In genomic region chr2:157486981-157487656, GRCm38 (mm10) we compare ENCODE assay signal across 18 mouse cellular contexts.
DNase-seq lines count a peak whose midpoint lies in the region; ATAC-seq and TF ChIP-seq lines count a peak whose summit lies in the region.
"Had no signal": no experiment of that assay in that cellular context is flagged by ENCODE, and none has a peak within 500 bp of the region (broad histone marks: within the 10 kb centered on the region; RNA-seq: fewer than 3 reads in every experiment).

No protein-coding gene starts in this region.

- peak overlapping the region; percentile 68; the same call in 1 of the 2 replicates for H3K27ac ChIP-seq in heart, embryonic 10.5 days
- H3K27ac ChIP-seq in heart, adult 2 months, result no peak overlapping the region
- peak overlapping the region; percentile 96 for H3K27ac ChIP-seq in forebrain, embryonic 13.5 days
- H3K27ac ChIP-seq in hindbrain, embryonic 15.5 days (replicated peaks), result peak overlapping the region; percentile 69
- peak overlapping the region; percentile 92 for H3K27ac ChIP-seq in midbrain, embryonic 14.5 days (replicated peaks; ENCODE audit: low read depth, low read length)
- H3K27ac ChIP-seq in intestine, postnatal 0 days (ENCODE audit: low read depth, low read length), result no peak overlapping the region
- H3K27ac ChIP-seq: embryonic facial prominence, embryonic 15.5 days; stomach, postnatal 0 days had no signal

- WGBS in heart, embryonic 10.5 days, result 54% methylated on average over 7 of the region's 7 CpGs
- WGBS in heart, adult 2 months, result 61% methylated on average over 7 of the region's 7 CpGs
- 15% methylated on average over 7 of the region's 7 CpGs for WGBS in forebrain, embryonic 13.5 days
- WGBS in hindbrain, embryonic 15.5 days, result 33% methylated on average over 7 of the region's 7 CpGs
- WGBS in midbrain, embryonic 14.5 days, result 9% methylated on average over 7 of the region's 7 CpGs
- WGBS in intestine, postnatal 0 days, result 61% methylated on average over 7 of the region's 7 CpGs

- TF ChIP-seq CTCF in heart, adult 2 months (IDR thresholded peaks at IDR 0.05), result no peak
- no peak for TF ChIP-seq CTCF in intestine, postnatal 0 days (IDR thresholded peaks at IDR 0.05; ENCODE audit: low read depth)

- intact Hi-C loops in heart, adult 2 months (cut with DNase I), result no loop called here

- H3K27me3 ChIP-seq in heart, embryonic 10.5 days (ENCODE audit: insufficient read depth, poor library complexity, severe bottlenecking), result 0 out of 2 replicates have a peak, but pooled peaks cover 6% of the 10 kb centered on the region
- H3K27me3 ChIP-seq in heart, adult 2 months (ENCODE audit: control insufficient read depth, insufficient read depth, low read length), result no peaks in the 10 kb centered on the region
- no peaks in the 10 kb centered on the region for H3K27me3 ChIP-seq in forebrain, embryonic 13.5 days
- no peaks in the 10 kb centered on the region for H3K27me3 ChIP-seq in hindbrain, embryonic 15.5 days
- H3K27me3 ChIP-seq in midbrain, embryonic 14.5 days (ENCODE audit: control insufficient read depth, insufficient read depth, low read length), result no peaks in the 10 kb centered on the region
- no peaks in the 10 kb centered on the region for H3K27me3 ChIP-seq in intestine, postnatal 0 days (replicated peaks; ENCODE audit: control insufficient read depth, insufficient read depth, low read length)
- H3K27me3 ChIP-seq: embryonic facial prominence, embryonic 15.5 days; Patski had no signal

- no peak overlapping the region for H3K4me3 ChIP-seq in heart, embryonic 10.5 days
- no peak overlapping the region for H3K4me3 ChIP-seq in heart, adult 2 months
- H3K4me3 ChIP-seq in forebrain, embryonic 13.5 days, result no peak overlapping the region
- H3K4me3 ChIP-seq in hindbrain, embryonic 15.5 days, result no peak overlapping the region
- no peak overlapping the region for H3K4me3 ChIP-seq in midbrain, embryonic 14.5 days (replicated peaks; ENCODE audit: low read depth, low read length)
- no peak overlapping the region for H3K4me3 ChIP-seq in intestine, postnatal 0 days (ENCODE audit: low read depth, low read length)
- H3K4me3 ChIP-seq: embryonic facial prominence, embryonic 15.5 days; megakaryocyte, embryonic 14.5 days had no signal

- TF ChIP-seq POLR2A in heart, adult 2 months (IDR thresholded peaks at IDR 0.05; ENCODE audit: insufficient read depth, low read depth, low read length), result no peak

- TF ChIP-seq EP300 in heart, adult 2 months (IDR thresholded peaks at IDR 0.05; ENCODE audit: insufficient read depth, low read depth, low read length), result no peak

- peaks cover 36% of the 10 kb centered on the region for H3K4me1 ChIP-seq in heart, embryonic 10.5 days
- H3K4me1 ChIP-seq in heart, adult 2 months (ENCODE audit: control insufficient read depth, insufficient read depth, low read length), result no peaks in the 10 kb centered on the region
- peaks cover 40% of the 10 kb centered on the region for H3K4me1 ChIP-seq in forebrain, embryonic 13.5 days
- H3K4me1 ChIP-seq in hindbrain, embryonic 15.5 days (replicated peaks), result peaks cover 27% of the 10 kb centered on the region
- H3K4me1 ChIP-seq in midbrain, embryonic 14.5 days (ENCODE audit: control insufficient read depth, insufficient read depth, low read length), result peaks cover 27% of the 10 kb centered on the region
- H3K4me1 ChIP-seq in intestine, postnatal 0 days (replicated peaks; ENCODE audit: control insufficient read depth, insufficient read depth, low read length), result no peaks in the 10 kb centered on the region

- no peak for DNase-seq in heart, embryonic 10.5 days (ENCODE audit: low spot score)
- DNase-seq in heart, adult 2 months, result no peak
- no peak for DNase-seq in midbrain, embryonic 14.5 days
- no peak for DNase-seq in kidney, adult 11 months
- no peak for DNase-seq in T-cell, adult 2 months (ENCODE audit: low spot score)
- DNase-seq: adrenal gland, adult 8-10 months; cerebellum, postnatal 14 days; kidney, adult 2 months; kidney, postnatal 36 days; lung, embryonic 14.5 days; thymus, postnatal 36 days had no signal

- H3K4me2 ChIP-seq in forebrain, embryonic 13.5 days, result peak overlapping the region; percentile 22; the same call in 1 of the 2 replicates
- no peak overlapping the region for H3K4me2 ChIP-seq in hindbrain, embryonic 15.5 days
- H3K4me2 ChIP-seq in midbrain, embryonic 14.5 days (ENCODE audit: low read length), result peak overlapping the region; percentile 29; the same call in 1 of the 2 replicates
- no peak overlapping the region for H3K4me2 ChIP-seq in intestine, postnatal 0 days (replicated peaks; ENCODE audit: low read depth)
- H3K4me2 ChIP-seq: embryonic facial prominence, embryonic 15.5 days; lung, embryonic 14.5 days had no signal

- H3K9me3 ChIP-seq in heart, embryonic 10.5 days, result no peaks in the 10 kb centered on the region
- no peaks in the 10 kb centered on the region for H3K9me3 ChIP-seq in forebrain, embryonic 13.5 days (replicated peaks)
- no peaks in the 10 kb centered on the region for H3K9me3 ChIP-seq in hindbrain, embryonic 15.5 days
- H3K9me3 ChIP-seq in midbrain, embryonic 14.5 days (ENCODE audit: control insufficient read depth, low read length), result no peaks in the 10 kb centered on the region
- H3K9me3 ChIP-seq in intestine, postnatal 0 days (ENCODE audit: control insufficient read depth), result no peaks in the 10 kb centered on the region
- H3K9me3 ChIP-seq: embryonic facial prominence, embryonic 15.5 days; megakaryocyte, embryonic 14.5 days had no signal

- H3K9ac ChIP-seq in heart, adult 2 months (ENCODE audit: low read depth, low read length), result no peak overlapping the region
- peak overlapping the region; percentile 43 for H3K9ac ChIP-seq in forebrain, embryonic 13.5 days
- H3K9ac ChIP-seq in hindbrain, embryonic 15.5 days, result no peak overlapping the region
- peak overlapping the region; percentile 31; the same call in 1 of the 2 replicates for H3K9ac ChIP-seq in midbrain, embryonic 14.5 days (replicated peaks; ENCODE audit: low read length)
- no peak overlapping the region for H3K9ac ChIP-seq in intestine, postnatal 0 days (ENCODE audit: low read depth, low read length)
- H3K9ac ChIP-seq: embryonic facial prominence, embryonic 15.5 days; lung, embryonic 14.5 days had no signal

- no peaks in the 10 kb centered on the region for H3K36me3 ChIP-seq in heart, embryonic 10.5 days
- H3K36me3 ChIP-seq in heart, adult 2 months (ENCODE audit: control insufficient read depth, insufficient read depth, low read length), result no peaks in the 10 kb centered on the region
- no peaks in the 10 kb centered on the region for H3K36me3 ChIP-seq in forebrain, embryonic 13.5 days (ENCODE audit: poor library complexity, severe bottlenecking)
- no peaks in the 10 kb centered on the region for H3K36me3 ChIP-seq in hindbrain, embryonic 15.5 days
- no peaks in the 10 kb centered on the region for H3K36me3 ChIP-seq in midbrain, embryonic 14.5 days (ENCODE audit: control insufficient read depth, insufficient read depth, low read length)
- no peaks in the 10 kb centered on the region for H3K36me3 ChIP-seq in intestine, postnatal 0 days (ENCODE audit: control insufficient read depth, insufficient read depth)
- H3K36me3 ChIP-seq: embryonic facial prominence, embryonic 15.5 days had no signal

- H3K79me2 ChIP-seq in heart, adult 2 months (replicated peaks; ENCODE audit: control insufficient read depth, insufficient read depth, low read length), result no peaks in the 10 kb centered on the region

- ATAC-seq in forebrain, embryonic 13.5 days, result peak; percentile 9; the same call in 1 of the 2 replicates
- peak; percentile 9; the same call in 1 of the 2 replicates for ATAC-seq in hindbrain, embryonic 15.5 days (ENCODE audit: low FRiP score, low read depth)
- ATAC-seq in midbrain, embryonic 14.5 days (ENCODE audit: low FRiP score, low TSS enrichment), result peak; percentile 14; the same call in 1 of the 2 replicates
- no peak for ATAC-seq in intestine, postnatal 0 days

Comparison
In these comparisons a context has a peak if more than half of its experiments do, and no peak if none do; other contexts are left out.
1. H3K27ac ChIP-seq: peak in heart, embryonic 10.5 days (single experiment), forebrain, embryonic 13.5 days (single experiment), hindbrain, embryonic 15.5 days (single experiment) and midbrain, embryonic 14.5 days (single experiment); none in heart, adult 2 months (single experiment) and intestine, postnatal 0 days (single experiment).
2. H3K9ac ChIP-seq: peak in forebrain, embryonic 13.5 days (single experiment) and midbrain, embryonic 14.5 days (single experiment); none in heart, adult 2 months (single experiment), hindbrain, embryonic 15.5 days (single experiment) and intestine, postnatal 0 days (single experiment).
3. H3K4me2 ChIP-seq: peak in forebrain, embryonic 13.5 days (single experiment) and midbrain, embryonic 14.5 days (single experiment); none in hindbrain, embryonic 15.5 days (single experiment) and intestine, postnatal 0 days (single experiment).